Mouse (Mus musculus): ENCODE measurements around the gene Pgrmc1.

- TF ChIP-seq CTCF (IDR thresholded peaks at IDR 0.05; ENCODE audit: low read depth, low read length): no peak
- no peak for TF ChIP-seq POLR2A (IDR thresholded peaks at IDR 0.05; ENCODE audit: borderline replicate concordance, low read depth, low read length)
These were observed 4.9 kb downstream of the Pgrmc1 start for GRCm38 (mm10) chrX:36602926-36603325.
